Mouse (Mus musculus) lung, postnatal 0 days (tissue): ENCODE data around the gene Cdyl.

Source experiments
- CTCF ChIP-seq: IDR thresholded peaks from 2 replicates; pipeline ENCODE4 v1.5.1; 2016; ENCODE audit warnings: antibody characterized with exemption, mild to moderate bottlenecking
- EP300 ChIP-seq: IDR thresholded peaks from 2 replicates; pipeline ENCODE4 v1.6.1; 2016; ENCODE audit warnings: antibody characterized with exemption, mild to moderate bottlenecking, control low read depth

- TF ChIP-seq CTCF (no peak), EP300 (no peak)
Measured at GRCm38 (mm10) chr13:35677433-35678051, 17.9 kb downstream of the Cdyl start.
